Mouse (Mus musculus): Measurements from ENCODE around the gene Pheta2.

The Pheta2 gene

DNA sequence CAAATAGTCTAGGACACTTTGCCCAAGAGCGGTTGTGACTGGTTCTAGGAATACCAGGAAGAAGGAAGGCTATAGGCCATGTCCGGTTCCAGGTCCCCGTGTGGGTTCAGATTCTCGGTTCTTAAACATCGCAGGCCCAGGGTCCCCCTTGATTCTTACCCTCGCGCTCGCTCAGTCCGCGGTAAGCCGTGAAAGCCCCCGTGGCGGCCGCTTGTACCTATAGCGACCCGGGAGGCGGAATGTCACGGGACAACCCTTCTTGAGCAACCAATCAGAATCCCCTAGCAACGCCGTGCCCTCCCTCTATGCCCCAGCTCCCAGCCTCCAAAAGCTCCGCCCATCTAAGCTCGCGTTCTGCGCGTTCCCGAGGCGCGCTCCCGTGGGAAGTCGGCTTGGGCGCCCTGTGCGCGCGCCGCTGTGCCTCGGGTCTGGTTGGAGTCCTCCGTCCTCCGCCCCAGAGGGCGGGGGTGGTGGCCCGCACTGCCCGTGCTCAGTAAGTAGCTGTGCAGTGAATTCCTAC is at the start of gene Pheta2, which contains the start of the genes Naga and Smdt1:
TSS of gene Pheta2 (plus strand) at position 350 of the 520 bp plus-strand sequence.
TSS of gene Naga (minus strand) at position 333 of the 520 bp plus-strand sequence.
TSS of gene Smdt1 (plus strand) at position 367 of the 520 bp plus-strand sequence.
- peak; percentile 98 for DNase-seq (ENCODE audit: low spot score in 2 of 2)

DNA sequence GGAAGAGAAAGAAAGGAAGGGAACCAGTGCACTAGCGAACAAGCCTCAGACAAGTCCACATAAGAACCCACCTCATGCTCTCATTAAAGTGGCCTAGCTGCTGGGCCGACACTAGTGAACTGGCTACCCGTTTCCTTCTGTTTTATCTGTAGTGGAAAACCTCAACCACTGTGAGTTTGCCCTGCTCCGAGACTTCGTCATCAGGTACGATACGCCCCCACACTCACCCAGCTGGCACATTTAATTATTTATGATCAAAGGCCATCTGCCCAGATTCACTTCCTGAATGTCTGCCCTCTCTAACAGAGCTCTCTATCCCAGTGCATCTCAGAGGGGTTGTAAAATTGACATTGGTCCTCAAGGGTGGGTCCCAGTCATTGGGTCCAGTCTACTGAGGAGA is 48.5 kb upstream of the Pheta2 start:
- DNase-seq (ENCODE audit: low spot score in 2 of 2), result no peak

DNA sequence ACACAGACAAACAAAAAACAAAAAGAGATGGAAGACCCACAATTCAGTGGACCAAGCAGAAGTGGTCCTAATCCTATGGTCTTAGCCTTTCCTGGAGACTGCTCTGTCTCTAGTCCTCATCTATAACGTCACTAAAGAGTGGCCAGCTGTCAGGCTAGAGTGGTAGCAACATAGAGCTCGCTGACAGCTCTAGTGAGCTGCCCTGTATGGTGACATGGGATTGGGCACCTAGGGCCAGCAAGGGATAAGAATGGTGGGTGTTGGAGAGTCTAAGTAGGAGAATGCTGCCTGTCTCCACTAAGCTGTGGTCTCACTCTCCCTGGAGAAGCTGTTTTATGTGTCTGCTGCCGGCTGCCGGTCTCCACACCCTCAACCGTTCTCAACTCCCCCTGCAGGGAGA is 45.9 kb upstream of the Pheta2 start:
- no peak for DNase-seq (ENCODE audit: low spot score in 2 of 2)

DNA sequence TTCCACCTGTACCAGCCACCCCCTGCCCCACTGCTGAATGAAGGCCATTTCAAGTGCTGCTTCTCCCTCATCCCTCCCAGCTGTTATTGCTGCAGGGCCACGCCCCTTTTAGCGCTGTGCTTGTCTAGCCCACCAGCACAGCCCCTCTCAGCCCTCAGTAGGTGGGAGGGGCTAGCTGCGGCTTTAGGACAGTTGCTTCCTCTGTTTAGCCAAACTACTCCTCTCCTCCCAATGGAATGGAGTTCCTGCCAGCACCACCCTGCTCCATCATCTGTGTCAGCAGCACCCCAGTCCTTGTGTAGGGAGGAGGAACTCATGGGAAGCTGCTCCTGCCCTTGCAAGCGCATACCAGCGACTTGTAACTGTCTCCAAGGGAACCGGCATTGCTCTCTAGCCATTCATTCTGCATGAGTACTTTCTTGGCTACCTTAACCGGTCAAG is 45.5 kb upstream of the Pheta2 start:
- no peak for DNase-seq (ENCODE audit: low spot score in 2 of 2)

DNA sequence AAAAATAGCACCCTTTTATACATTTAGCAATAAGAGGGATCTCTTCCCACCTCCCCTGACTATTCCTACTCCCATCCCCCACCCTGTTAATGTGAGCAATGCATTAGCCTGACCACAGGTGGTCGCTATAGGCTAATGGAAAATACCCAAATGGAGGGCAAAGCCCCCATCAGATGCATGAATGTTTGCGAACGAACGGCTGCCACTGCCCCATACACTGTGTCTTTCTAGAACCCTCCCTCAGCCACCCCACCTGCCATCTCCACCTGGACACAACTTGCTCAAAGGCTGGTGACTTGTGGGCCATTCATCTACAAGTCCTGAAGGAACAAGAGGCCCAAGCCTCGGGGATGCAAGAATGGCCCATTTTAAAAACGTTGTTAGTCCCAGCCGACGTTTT is 44.7 kb upstream of the Pheta2 start:
- peak in 1 of 2 experiments; percentile 4 for DNase-seq (ENCODE audit: low spot score in 2 of 2)

DNA sequence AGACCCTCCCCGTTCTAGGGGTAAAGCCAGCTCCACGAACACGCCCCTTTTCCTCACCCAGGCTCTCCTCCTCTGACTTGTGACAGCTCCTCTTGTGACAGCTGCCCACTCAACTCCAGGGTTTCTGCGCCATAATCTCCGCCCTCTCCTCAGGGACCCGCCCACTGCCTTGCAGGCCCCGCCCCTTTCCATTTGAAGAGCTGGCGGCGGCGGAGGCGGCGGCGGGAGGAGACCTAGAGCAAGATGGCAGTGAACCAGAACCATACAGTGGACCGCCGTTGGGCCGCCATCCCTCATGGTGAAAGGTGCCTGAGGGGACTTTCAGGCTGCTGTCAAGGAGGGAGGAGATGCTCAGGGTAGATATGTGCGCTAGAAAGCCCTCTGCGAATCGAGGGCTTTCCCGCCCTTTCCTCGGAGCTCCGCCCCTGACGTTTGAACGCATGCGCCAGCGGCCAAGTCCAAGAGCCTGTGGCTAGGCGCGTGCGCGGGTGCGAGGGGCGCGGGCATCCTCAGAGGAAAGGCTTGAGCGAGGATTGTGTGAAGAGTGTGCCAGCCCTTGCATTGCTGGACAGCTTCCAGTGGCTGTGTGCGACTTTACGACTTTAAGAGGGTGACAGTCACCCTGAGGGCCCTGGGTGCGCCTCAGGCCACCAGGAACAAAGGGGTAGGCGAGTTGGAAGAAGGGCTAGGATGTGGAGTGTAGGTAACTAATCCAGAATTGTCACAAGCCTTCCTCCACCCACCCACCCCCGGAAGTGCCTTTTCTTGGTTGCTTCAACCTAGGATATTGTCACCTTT is 39.8 kb upstream of the Pheta2 start, which contains the start of gene Wbp2nl:
TSS of gene Wbp2nl (plus strand) at position 191 of the 798 bp plus-strand sequence.
- no peak for DNase-seq (ENCODE audit: low spot score in 2 of 2)

DNA sequence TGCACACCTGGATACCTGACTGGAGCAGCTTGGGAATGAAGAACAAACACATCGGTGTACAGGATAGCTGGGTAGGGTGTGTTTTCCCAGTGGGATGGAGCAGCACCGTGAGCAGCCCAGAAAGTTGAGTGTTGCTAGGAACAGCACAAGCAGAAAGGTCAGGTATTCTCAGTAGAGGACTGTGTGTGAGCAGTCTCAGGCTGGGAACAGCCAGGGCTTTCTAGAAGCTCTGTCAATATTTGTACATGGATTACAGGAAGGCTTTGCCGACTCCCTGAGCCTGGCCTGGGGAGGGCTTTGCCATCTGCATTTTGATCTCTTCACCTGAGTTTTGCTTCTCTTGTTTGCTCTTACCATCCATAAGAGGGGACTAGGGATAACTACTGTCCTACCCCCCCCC is 31.6 kb upstream of the Pheta2 start:
- DNase-seq (ENCODE audit: low spot score in 2 of 2), result no peak

DNA sequence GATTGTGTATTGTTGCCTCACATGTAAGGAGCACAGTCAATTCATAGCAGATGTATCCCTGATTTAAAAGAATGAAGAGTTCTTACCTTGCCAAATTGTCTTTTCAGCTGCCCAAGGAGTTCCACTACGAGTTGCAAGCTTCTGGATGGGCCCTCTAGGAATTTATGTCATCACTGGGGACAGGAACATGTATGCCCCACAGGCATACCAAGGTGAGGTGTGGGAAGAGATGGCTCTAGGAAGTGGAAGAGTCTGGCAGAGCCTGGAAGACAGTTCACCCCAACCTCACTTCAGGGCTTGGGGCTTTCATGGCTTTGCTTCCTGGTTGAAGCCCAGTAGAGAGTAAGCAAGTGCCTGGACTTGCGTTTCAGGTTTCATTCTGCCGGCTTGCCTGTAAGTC is 30.3 kb upstream of the Pheta2 start:
- DNase-seq (ENCODE audit: low spot score in 2 of 2), result no peak

DNA sequence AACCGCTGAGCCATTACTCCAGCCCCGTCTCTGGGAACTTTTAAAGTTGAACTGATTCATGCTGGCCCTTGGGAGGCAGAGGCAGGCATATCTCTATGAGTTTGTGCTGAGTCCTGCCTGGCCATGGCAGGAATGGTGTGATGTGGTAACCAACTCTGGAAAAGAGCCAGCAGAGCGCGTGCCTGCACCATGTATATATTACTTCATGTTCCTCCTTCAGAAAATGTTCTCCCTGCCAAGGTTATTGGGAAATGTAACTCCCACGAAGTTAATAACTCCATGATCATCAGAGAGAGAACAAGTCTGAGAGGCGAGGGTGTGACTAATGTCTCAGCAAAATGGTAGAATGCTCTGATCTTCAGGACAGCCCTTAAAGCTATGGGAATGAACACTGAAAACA is 20.9 kb upstream of the Pheta2 start:
- DNase-seq (ENCODE audit: low spot score in 2 of 2), result no peak

DNA sequence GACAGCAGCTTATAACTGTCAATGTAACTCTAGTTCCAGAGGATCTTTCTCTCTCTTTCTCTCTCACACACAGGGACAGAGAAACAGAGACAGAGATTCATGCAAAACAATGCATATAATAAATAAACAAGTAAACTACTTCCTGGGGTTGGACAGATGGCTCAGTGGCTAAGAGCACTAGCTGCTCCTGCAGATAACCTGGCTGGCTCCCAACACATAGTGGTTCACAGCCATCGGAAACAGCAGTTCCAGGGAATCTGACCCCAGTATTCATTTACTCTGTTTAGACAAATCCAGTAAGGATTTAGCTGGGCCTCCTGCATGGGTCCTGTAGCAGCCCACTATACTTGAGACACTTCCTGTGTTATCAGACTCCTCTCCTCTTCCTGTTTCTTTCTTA is 19.1 kb upstream of the Pheta2 start:
- DNase-seq (ENCODE audit: low spot score in 2 of 2), result no peak

DNA sequence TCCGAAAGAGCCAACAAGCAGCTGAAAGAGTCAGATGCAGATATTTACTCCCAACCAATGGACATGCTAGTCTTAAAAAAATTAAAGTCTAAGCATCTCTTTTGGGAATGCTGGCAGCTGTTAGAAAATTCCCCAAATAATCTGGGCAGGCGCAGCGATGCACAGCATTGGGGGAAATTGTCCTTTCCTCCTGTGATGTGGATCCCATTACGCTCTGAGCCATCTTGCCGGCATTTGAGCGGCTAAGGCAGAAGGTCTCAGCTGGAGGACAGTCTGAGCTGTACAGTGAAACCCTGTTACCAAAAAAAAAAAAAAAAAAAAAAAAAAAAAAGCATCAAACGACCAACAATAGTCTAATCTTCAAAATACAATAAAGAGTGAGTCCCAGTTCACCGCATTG is 16.5 kb upstream of the Pheta2 start:
- DNase-seq (ENCODE audit: low spot score in 2 of 2), result no peak

DNA sequence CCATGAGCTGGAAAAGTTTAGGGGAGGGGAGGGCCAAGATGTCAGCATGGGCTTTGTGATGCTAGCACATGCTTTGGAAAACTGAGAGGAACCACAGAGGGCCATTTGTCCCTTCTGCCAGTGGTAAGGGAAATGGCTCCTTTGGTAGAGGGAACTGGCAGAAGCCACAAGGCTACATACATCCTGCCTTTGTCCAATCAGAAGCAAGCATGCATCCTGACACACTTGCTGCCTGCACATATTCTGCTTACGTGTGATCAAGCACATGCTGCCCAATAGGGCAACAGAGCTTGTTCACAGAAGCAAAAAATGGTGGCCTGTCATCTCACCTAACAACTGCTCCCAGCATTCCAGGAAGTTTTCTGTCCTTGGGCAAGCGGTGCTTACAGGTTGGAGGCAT is 13.4 kb upstream of the Pheta2 start:
- no peak for DNase-seq (ENCODE audit: low spot score in 2 of 2)

DNA sequence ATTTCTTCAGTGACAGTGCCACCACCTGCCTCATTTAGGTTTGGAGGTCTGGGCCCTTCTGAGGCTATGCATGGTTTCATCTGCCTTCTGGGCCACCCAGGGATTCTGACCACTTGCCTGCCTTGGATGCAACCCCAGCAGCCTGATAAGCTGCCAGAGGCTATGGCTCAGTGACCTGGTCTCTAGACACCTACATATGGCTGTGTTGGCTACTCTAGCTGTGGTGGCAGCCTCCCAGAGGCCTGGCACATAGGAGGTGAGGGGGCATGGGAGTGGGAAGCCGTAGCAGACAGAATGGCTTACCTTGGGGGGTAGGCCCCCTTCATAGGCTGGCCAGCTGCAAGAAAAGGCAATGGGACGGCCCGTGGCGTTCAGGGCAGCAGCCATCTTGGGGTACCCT is 3.5 kb upstream of the Pheta2 start:
- DNase-seq (ENCODE audit: low spot score in 2 of 2), result no peak

DNA sequence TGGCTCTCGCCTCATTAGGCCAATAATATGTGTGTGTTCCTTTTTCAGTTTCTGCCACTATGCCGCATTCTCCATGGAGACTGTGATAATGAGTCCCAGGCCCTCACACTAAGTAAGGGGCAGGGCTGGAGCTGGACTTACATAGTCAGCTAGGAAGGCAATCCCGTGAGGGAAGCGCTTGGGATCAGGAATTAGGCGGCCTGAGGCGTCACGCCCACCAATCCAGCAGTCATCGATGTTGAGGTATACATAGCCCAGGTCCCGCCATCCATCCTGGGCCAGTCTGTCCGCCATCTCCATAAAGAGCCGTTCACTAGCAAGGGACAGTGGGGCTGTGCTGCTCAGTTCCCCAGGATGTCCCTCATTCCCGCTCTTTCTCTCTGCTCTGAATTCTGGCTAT is 2.1 kb upstream of the Pheta2 start:
- no peak for DNase-seq (ENCODE audit: low spot score in 2 of 2)

DNA sequence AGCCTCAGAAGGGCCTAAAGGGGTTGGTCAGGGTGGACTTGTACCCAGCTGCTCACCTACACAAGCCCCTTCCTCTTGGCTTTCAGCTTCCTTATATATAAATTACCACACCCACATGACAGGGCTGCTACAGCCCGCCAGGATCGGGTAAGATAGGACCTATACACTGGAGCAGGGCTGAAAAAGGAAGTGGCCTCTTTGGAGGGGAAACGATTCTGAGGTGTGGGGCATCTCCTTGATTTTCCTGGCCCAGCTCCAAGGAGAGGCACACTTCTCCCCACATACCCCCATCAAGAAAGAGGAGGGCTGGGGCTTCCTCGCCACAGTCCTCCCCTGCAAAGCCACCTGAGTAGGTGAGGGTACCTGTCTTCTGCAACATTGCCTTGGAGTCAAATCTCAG is 867 bp upstream of the Pheta2 start:
- no peak for DNase-seq (ENCODE audit: low spot score in 2 of 2)

DNA sequence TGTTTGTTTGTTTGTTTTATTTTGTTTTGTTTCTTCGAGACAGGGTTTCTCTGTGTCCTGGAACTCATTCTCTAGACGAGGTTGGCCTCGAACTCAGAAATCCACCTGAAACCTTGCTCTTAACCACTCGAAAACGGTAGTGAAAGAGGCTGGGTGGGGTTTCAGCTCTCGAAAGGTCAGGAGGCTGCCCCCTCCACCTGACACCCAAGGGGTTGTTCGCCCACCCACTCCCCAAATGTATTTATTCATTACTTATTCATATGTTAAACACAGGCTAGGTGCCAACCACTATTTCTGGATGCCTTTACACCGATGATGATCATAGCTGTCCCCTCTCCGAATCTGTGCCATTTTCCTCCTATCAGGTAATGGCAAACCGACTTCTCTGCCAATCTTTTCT is 408 bp downstream of the Pheta2 start:
- no peak for DNase-seq (ENCODE audit: low spot score in 2 of 2)

DNA sequence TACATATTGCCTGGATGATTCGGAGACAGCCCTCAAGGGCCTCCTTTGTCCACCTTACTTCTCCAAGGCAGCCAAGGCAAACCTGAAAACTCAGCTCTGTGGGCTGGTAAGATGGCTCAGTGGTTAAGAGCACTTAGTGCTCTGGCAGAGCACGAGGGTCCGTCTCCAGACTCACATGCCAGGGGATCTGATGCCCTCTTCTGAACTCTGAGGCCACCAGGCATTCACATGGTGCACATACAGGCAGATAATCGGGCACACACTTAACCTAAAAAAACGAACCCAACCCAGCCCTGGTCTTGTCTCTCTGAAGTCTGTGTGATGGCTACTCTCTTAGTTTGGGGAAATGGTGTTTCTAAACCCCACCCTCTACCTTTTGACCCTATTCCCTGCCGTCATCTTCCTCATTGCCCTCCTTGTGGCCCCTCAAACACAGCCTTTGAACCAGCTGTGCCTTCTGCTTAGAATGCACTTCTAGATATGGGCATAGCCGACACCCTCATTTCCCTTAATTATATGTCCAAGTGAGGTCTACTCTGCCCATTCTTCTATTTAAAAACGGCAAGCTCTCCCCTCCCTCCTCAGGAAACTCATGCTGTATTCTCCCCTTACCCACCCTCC is 1.0 kb downstream of the Pheta2 start:
- DNase-seq (ENCODE audit: low spot score in 2 of 2), result no peak

DNA sequence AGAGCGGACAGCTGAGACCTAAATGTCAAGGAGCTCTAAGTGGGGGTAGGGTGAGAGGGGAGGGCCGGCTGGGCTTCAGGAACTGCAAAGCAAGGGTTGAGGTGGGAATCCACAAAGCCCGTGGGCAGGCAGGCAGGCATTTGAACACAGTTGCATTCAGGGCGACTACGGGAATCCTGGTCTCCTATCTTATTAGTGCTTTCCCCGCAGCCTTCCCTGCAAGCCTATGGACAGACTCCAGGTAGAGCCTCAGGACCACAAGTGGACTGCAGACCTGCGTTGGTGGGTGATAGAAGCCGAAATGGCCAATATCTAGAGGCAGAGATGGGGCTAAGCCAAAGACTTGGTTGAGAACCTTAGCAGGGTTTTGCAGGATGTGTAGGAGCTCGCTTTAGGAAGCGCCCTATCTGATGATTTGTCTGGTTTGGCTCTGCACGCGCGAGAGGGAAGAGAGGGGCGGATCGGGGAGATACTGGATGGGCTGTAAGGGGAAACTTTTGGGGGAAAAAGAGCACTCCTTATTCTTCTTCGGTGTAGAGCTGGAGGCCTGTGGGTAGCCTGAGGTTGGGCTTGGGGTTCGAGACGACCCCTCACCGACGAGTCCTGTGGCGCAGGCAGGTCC is 1.8 kb downstream of the Pheta2 start:
- no peak for DNase-seq (ENCODE audit: low spot score in 2 of 2)

DNA sequence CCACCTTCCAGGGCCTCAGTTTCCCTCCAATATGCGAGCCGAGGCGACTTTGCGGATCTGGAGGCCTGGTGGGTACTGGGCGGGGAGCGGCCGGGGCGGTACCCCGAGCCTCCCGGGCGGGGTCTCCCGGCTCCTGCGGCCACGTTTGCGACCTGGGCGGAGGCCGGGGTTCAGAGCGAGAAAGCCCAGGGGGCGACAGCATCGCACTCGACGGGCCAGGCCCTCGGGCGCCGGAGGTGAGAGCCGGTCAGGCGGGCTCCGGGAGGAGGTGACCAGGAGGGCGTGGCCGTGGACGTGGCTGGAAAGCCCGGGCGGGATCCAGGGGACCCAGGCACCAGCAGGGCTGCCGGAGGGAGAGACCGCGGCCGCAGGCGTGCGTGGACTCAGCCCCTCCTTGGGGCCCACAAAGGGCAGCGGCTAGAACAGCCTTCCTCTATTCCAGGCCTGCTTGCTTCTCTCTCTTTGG is 2.3 kb downstream of the Pheta2 start:
- peak; percentile 64 to 71 for DNase-seq (ENCODE audit: low spot score in 2 of 2)

DNA sequence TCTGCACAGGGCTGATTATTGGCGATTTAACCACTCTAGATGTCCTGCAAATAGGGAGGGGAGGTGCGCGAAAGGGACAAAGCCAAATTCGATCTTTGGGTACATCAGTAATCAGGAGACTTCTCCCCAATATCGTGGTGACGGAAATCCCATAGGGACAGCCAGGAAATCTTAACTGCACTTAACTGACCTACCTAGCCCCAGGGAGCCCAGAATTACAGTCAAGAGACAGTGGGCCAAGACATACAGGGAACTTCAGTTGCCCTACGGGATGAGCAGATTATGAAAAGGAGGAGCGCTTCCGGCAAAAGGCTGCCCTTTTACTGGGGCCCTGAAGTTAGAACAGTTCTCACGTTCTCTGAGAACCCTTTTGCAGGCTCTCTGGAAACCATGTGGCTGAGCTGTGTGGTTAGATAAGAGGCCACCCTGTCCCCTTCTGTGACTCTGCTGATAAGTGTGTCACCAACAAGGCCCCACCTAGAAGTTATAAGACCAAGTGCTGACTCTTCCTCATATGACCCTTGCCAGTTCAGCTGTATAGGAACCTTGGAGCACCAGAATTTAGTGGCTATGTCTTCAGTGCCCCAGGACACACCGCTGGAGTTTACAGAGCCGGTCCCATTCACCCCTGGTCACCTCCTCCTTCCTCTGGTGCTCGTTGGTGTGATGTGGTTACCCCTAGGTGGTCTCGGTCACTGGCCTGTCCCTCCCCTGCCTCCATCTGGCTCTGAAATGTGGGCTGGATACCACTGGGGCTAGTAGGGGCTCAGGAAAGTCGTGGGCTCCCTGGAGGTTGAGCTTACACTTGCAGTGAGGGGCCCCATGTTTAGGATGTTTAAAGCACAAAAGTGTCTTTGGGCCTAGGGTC is 3.2 kb downstream of the Pheta2 start:
- DNase-seq (ENCODE audit: low spot score in 2 of 2), result no peak

DNA sequence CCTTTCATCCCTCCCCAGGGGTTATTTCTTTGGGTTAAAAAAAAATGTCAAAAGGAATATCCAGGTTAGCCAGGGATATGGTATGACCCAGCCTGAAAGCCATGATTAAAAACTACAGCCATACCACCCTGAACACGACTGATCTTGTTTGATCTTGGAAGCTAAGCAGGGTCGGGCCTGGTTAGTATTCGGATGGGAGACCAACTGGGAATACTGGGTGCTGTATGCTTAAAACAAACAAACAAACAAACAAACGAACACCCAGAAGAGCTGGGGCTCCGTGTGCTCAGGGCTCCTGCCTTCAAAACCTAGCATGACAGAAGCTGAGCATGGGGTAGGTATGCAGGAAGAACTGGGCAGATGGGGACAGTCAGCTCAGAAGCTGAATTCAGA is 3.8 kb downstream of the Pheta2 start:
- DNase-seq (ENCODE audit: low spot score in 2 of 2), result no peak

Measured in heart, adult 9 months (tissue).